Mouse (Mus musculus): Measurements from ENCODE around the gene Carf.

Carf gene

GRCm38 (mm10) chr1:60179376-60179775, 81.3 kb downstream of the Carf start:
- DNase-seq (ENCODE audit: inconsistent age in 2 of 2, low spot score in 1 of 2): peak in 1 of 2 experiments; percentile 56

- peak; percentile 100 for DNase-seq (ENCODE audit: inconsistent age in 2 of 2, low spot score in 1 of 2)
Observed at GRCm38 (mm10) chr1:60179932-60180783, 82.1 kb downstream of the Carf start, which contains the start of gene Nbeal1. TSS of gene Nbeal1 (plus strand) at chr1:60180599.

GRCm38 (mm10) chr1:60180784-60181221, 82.8 kb downstream of the Carf start:
- DNase-seq (ENCODE audit: inconsistent age in 2 of 2, low spot score in 1 of 2): peak in 1 of 2 experiments; percentile 87

- DNase-seq (ENCODE audit: inconsistent age in 2 of 2, low spot score in 1 of 2): peak in 1 of 2 experiments; percentile 34
Observed at GRCm38 (mm10) chr1:60188454-60188853, 90.4 kb downstream of the Carf start.

GRCm38 (mm10) chr1:60196813-60197212, 98.8 kb downstream of the Carf start:
- DNase-seq (ENCODE audit: inconsistent age in 2 of 2, low spot score in 1 of 2): no peak

GRCm38 (mm10) chr1:60199006-60199405, 101.0 kb downstream of the Carf start:
- DNase-seq (ENCODE audit: inconsistent age in 2 of 2, low spot score in 1 of 2): peak in 1 of 2 experiments; percentile 59

Measured in adrenal gland, adult (tissue).